Mouse (Mus musculus) CH12.LX (cell line): ENCODE data around the gene Pdcl2. TPM values are rescaled to one million over a fixed set of nuclear protein-coding genes. Genes with fewer than 3 reads are reported as not detected.

ENCODE experiments used
- DNase-seq: peaks from one replicate; pipeline ENCODE4 v3.0.0-alpha.2; 2013; ENCODE audit errors: extremely low read depth
- H3K27ac ChIP-seq: 2 replicates; pipeline ENCODE4 v1.5.1; 2012; ENCODE audit warnings: low read depth, mild to moderate bottlenecking, control low read depth, moderate library complexity; ENCODE audit not compliant: insufficient read depth
- H3K27me3 ChIP-seq: replicated peaks from 2 replicates; pipeline ENCODE3; 2012; ENCODE audit warnings: inconsistent platforms
- H3K36me3 ChIP-seq, 2 experiments: replicated peaks in 1 of 2; 2 replicates each; pipeline versions ENCODE3 to v1.6.1; 2012; ENCODE audit warnings: inconsistent platforms in 1 of 2, low read length in 1 of 2, mild to moderate bottlenecking in 1 of 2, mixed read lengths in 1 of 2, moderate library complexity in 1 of 2; ENCODE audit not compliant: control insufficient read depth in 1 of 2, insufficient read depth in 1 of 2
- H3K4me1 ChIP-seq, 2 experiments: 2 replicates each; pipeline ENCODE4 v1.6.1; 2012; ENCODE audit warnings: inconsistent platforms in 1 of 2, moderate library complexity in 1 of 2; ENCODE audit not compliant: insufficient read depth in 2 of 2, control insufficient read depth in 1 of 2
- H3K4me2 ChIP-seq: 2 replicates; pipeline ENCODE4 v1.6.1; 2012; ENCODE audit warnings: low read depth, mild to moderate bottlenecking, control low read depth; ENCODE audit not compliant: poor library complexity, insufficient read depth, severe bottlenecking
- H3K4me3 ChIP-seq, 3 experiments: fragments of 150-350 bp in 1 of 3; sonication (generic) in 1 of 3; replicated peaks in 1 of 3; 2 replicates each; pipeline versions ENCODE3 to v1.5.1; 2011 to 2012; ENCODE audit warnings: low read depth in 2 of 3, low read length in 2 of 3, mild to moderate bottlenecking in 2 of 3, moderate library complexity in 2 of 3, control low read depth in 1 of 3, improper control_type of control experiment in 1 of 3, inconsistent platforms in 1 of 3, mixed read lengths in 1 of 3; ENCODE audit not compliant: poor library complexity in 1 of 3
- H3K79me2 ChIP-seq: replicated peaks from 2 replicates; pipeline ENCODE4 v1.6.1; 2012; ENCODE audit warnings: mild to moderate bottlenecking, moderate library complexity; ENCODE audit not compliant: control insufficient read depth, poor library complexity, insufficient read depth, severe bottlenecking; ENCODE audit errors: extremely low read depth
- H3K9ac ChIP-seq: 2 replicates; pipeline ENCODE4 v1.6.1; 2012; ENCODE audit warnings: low read depth, mild to moderate bottlenecking, control low read depth, moderate library complexity; ENCODE audit not compliant: insufficient read depth
- H3K9me3 ChIP-seq: replicated peaks from 2 replicates; pipeline ENCODE3; 2012; ENCODE audit warnings: low read length, inconsistent platforms, mixed read lengths
- BHLHE40 ChIP-seq: IDR thresholded peaks from 2 replicates; pipeline ENCODE4 v1.6.1; 2011; ENCODE audit warnings: mild to moderate bottlenecking, low read depth, low read length, improper control_type of control experiment
- CHD2 ChIP-seq: IDR thresholded peaks from 2 replicates; pipeline ENCODE4 v1.6.1; 2011; ENCODE audit warnings: low read length, improper control_type of control experiment
- HCFC1 ChIP-seq: IDR thresholded peaks from 2 replicates; pipeline ENCODE4 v1.6.1; 2012; ENCODE audit warnings: low read depth, mild to moderate bottlenecking, inconsistent platforms, low read length, improper control_type of control experiment
- JUN ChIP-seq: IDR thresholded peaks from 2 replicates; pipeline ENCODE4 v1.6.1; 2011; ENCODE audit warnings: low read depth, mild to moderate bottlenecking, low read length, improper control_type of control experiment, moderate library complexity; ENCODE audit not compliant: insufficient read depth
- MAX ChIP-seq: IDR thresholded peaks from 2 replicates; pipeline ENCODE4 v1.6.1; 2011; ENCODE audit warnings: low read length, improper control_type of control experiment
- NRF1 ChIP-seq: IDR thresholded peaks from 2 replicates; pipeline ENCODE4 v1.6.1; 2014; ENCODE audit warnings: low read depth, mild to moderate bottlenecking, inconsistent platforms, low read length, improper control_type of control experiment, moderate library complexity
- POLR2AphosphoS2 ChIP-seq: IDR thresholded peaks from 2 replicates; pipeline ENCODE4 v1.6.1; 2011; ENCODE audit warnings: low read depth, low read length, improper control_type of control experiment
- RAD21 ChIP-seq: IDR thresholded peaks from 2 replicates; pipeline ENCODE4 v1.6.1; 2011; ENCODE audit warnings: low read depth, mild to moderate bottlenecking, low read length, improper control_type of control experiment, moderate library complexity
- TBP ChIP-seq: conservative IDR thresholded peaks from 2 replicates; pipeline ENCODE4 v1.6.1; 2011; ENCODE audit warnings: low read depth, low read length, improper control_type of control experiment
- UBTF ChIP-seq: IDR thresholded peaks from 2 replicates; pipeline ENCODE4 v1.6.1; 2012; ENCODE audit warnings: low read depth, mild to moderate bottlenecking, inconsistent platforms, low read length, improper control_type of control experiment, moderate library complexity
- dilution Hi-C: fragments of 300-500 bp; cut with MboI; formaldehyde crosslinking; loops from 2 replicates; pipeline ENCODE4 v1.14.3; 2020; ENCODE audit warnings: low sequenced_read_pairs; ENCODE audit not compliant: extremely low pct_unique_long_range_greater_than_20kb, extremely low pct_ligation_motif_present
- in situ Hi-C: fragments of 300-500 bp; cut with MboI; formaldehyde crosslinking; loops from 3 replicates; pipeline ENCODE4 v1.14.3; 2019; ENCODE audit warnings: low sequenced_read_pairs, low pct_ligation_motif_present, low pct_unique_long_range_greater_than_20kb, mixed read lengths
- polyA plus RNA-seq: library from polyadenylated mRNA; unstranded; fragments of >175 nt; gene quantifications from 2 replicates; pipeline ENCODE4 v1.2.1, GENCODE M21; 2012; ENCODE audit warnings: low read depth; ENCODE audit not compliant: insufficient read length
- total RNA-seq, 2 experiments: library from RNA; depleted of rRNA; stranded (reverse); fragments of 300-350 nt in 1 of 2; fragments of >200 nt in 1 of 2; gene quantifications; 2 replicates each; pipeline ENCODE4 v1.2.3; 2012 to 2014

The Pdcl2 gene
- total and polyA plus RNA-seq, 3 experiments, result not detected

GRCm38 (mm10) chr5:76283890-76284289 lies 47.1 kb downstream of the Pdcl2 start:
- no peak overlapping the region for H3K4me3 ChIP-seq
- 0 out of 2 replicates have a peak, but pooled peaks cover 6% of the 10 kb centered on the region for H3K79me2 ChIP-seq
- peaks cover 0 to 11% of the 10 kb centered on the region in 2 experiments; a peak in 2 of 4 replicates for H3K4me1 ChIP-seq
- no peak overlapping the region for H3K4me2 ChIP-seq
- TF ChIP-seq UBTF (no peak), HCFC1 (no peak), CHD2 (no peak), JUN (no peak)
- no peak for DNase-seq
- H3K27me3 ChIP-seq, result no peaks in the 10 kb centered on the region
- H3K9ac ChIP-seq, result no peak overlapping the region
- dilution Hi-C loops, result no loop called here
- H3K27ac ChIP-seq, result no peak overlapping the region
- peaks cover 0 to 24% of the 10 kb centered on the region in 2 experiments for H3K36me3 ChIP-seq
- H3K9me3 ChIP-seq, result no peaks in the 10 kb centered on the region
- in situ Hi-C loops, result no loop called here

GRCm38 (mm10) chr5:76274977-76275376 lies 56.0 kb downstream of the Pdcl2 start:
- no peak overlapping the region for H3K4me2 ChIP-seq
- H3K4me3 ChIP-seq, result no peak overlapping the region
- H3K27me3 ChIP-seq, result no peaks in the 10 kb centered on the region
- H3K27ac ChIP-seq, result no peak overlapping the region
- no peaks in the 10 kb centered on the region for H3K9me3 ChIP-seq
- peaks cover 0 to 8% of the 10 kb centered on the region in 2 experiments; a peak in 2 of 4 replicates for H3K4me1 ChIP-seq
- TF ChIP-seq BHLHE40 (no peak), POLR2AphosphoS2 (no peak), TBP (no peak), MAX (no peak), RAD21 (no peak), NRF1 (no peak)
- dilution Hi-C loops, result no loop called here
- peaks cover 0 to 23% of the 10 kb centered on the region in 2 experiments for H3K36me3 ChIP-seq
- no peaks in the 10 kb centered on the region for H3K79me2 ChIP-seq
- peak; percentile 10 for DNase-seq
- H3K9ac ChIP-seq, result no peak overlapping the region
- in situ Hi-C loops, result no loop called here

Other genes with a start within 250 kb of the Pdcl2 start
- gene Srd5a3, start 190.9 kb downstream of the Pdcl2 start, total RNA-seq (2012; rRNA removed), result 8.6 and 10.4 TPM in 2 replicates
- 15.2 and 18.8 TPM in 2 replicates for gene Srd5a3, start 190.9 kb downstream of the Pdcl2 start, total RNA-seq (2014; rRNA removed)
- 14.7 and 19.9 TPM in 2 replicates for gene Srd5a3, start 190.9 kb downstream of the Pdcl2 start, polyA plus RNA-seq
- 64.2 and 70.8 TPM in 2 replicates for gene Tmem165, start 147.3 kb downstream of the Pdcl2 start, total RNA-seq (2012; rRNA removed)
- 144 and 161 TPM in 2 replicates for gene Tmem165, start 147.3 kb downstream of the Pdcl2 start, total RNA-seq (2014; rRNA removed)
- 96.0 and 96.2 TPM in 2 replicates for gene Tmem165, start 147.3 kb downstream of the Pdcl2 start, polyA plus RNA-seq
- gene Clock, start 26.4 kb downstream of the Pdcl2 start, total RNA-seq (2012; rRNA removed), result 3.2 and 3.4 TPM in 2 replicates
- 4.5 and 5.6 TPM in 2 replicates for gene Clock, start 26.4 kb downstream of the Pdcl2 start, total RNA-seq (2014; rRNA removed)
- gene Clock, start 26.4 kb downstream of the Pdcl2 start, polyA plus RNA-seq, result 6.0 and 8.0 TPM in 2 replicates
- gene Nmu, start 32.6 kb upstream of the Pdcl2 start, total RNA-seq (2012; rRNA removed), result not detected in 2 replicates
- not detected in 2 replicates for gene Nmu, start 32.6 kb upstream of the Pdcl2 start, total RNA-seq (2014; rRNA removed)
- gene Nmu, start 32.6 kb upstream of the Pdcl2 start, polyA plus RNA-seq, result not detected in 2 replicates
- not detected in 2 replicates for gene Gm7271, start 152.9 kb upstream of the Pdcl2 start, total RNA-seq (2012; rRNA removed)
- not detected in 2 replicates for gene Gm7271, start 152.9 kb upstream of the Pdcl2 start, total RNA-seq (2014; rRNA removed)
- not detected in 2 replicates for gene Gm7271, start 152.9 kb upstream of the Pdcl2 start, polyA plus RNA-seq
- gene Exoc1, start 198.2 kb upstream of the Pdcl2 start, total RNA-seq (2012; rRNA removed), result 26.6 and 32.9 TPM in 2 replicates
- 30.4 and 41.3 TPM in 2 replicates for gene Exoc1, start 198.2 kb upstream of the Pdcl2 start, total RNA-seq (2014; rRNA removed)
- 32.6 and 36.2 TPM in 2 replicates for gene Exoc1, start 198.2 kb upstream of the Pdcl2 start, polyA plus RNA-seq